Mouse (Mus musculus) gastrocnemius, postnatal 36 days (tissue): ENCODE measurements around the gene Gprc5d. TPM values are rescaled to one million over a fixed set of nuclear protein-coding genes. Genes with fewer than 3 reads are reported as not detected.

Source experiments
- DNase-seq, 2 experiments: peaks; one replicate each; pipeline ENCODE4 v3.0.0; 2022
- intact Hi-C: fragments of 180-260 bp; cut with DNase I; formaldehyde crosslinking; loops from one replicate; pipeline ENCODE4 v1.15.1; 2025
- total RNA-seq, 2 experiments: library from RNA; stranded (reverse); gene quantifications; 2 replicates each; pipeline ENCODE4 v1.2.3; 2021

Gprc5d gene
- total RNA-seq, 2 experiments from 2014 or later, result not detected

DNA sequence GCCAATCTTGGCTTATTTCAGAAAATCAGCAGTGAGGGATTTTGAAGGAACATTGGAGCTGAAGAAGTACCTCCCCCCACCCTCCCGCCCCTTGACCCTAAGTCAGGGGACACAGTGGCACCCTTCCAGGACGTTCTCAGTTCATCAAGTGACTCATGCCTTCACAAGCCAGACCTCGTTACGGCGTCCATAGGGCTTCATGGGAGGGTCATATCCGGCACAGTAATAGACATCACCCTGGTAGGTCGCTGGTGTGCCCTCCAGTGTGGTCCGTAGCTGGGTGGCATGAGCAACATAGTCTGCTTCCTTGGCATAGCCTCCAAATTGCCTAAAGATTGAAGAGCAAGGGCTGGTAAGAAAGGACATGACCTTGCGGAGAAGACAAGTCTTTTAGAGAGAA, 19.7 kb upstream of the Gprc5d start:
- intact Hi-C loops, result no loop called here
- peak in 1 of 2 experiments; percentile 54 for DNase-seq

DNA sequence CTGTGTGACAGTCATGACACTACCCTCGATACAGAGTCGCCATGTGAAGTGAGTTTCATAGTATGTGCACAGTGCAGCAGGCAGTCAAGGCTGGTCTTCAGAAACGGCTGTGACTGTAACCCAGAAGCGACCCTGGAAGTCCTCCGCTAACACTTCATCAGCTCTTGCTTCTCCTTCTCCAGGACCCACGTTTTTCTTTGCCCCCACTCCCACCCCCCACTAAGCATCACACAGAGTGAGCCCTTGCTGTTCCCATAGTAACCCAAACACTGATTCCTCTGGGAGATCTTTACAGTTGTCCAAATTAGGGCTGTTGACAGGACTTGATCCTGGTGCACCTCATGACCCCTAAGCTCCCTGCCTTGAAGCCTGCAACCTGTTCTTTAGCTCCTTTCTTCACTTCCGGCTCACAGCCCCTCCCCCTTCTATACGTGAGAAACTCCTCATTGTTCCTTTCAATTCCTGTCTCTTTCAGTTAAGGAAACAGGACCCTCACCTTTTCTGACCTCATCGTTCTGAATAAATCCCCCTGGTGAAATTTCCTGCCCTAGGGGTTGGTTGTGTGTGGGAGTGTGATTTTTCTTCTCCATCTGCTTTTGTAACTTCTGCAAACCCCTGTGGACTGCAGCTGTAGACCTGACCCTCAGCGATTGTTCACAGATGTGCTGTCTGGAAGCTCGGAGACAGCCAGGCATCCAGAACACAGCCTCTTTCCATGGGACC, 18.5 kb upstream of the Gprc5d start:
- no peak for DNase-seq
- intact Hi-C loops, result no loop called here

GRCm38 (mm10) chr6:135135735-135136134, 17.7 kb upstream of the Gprc5d start:
- intact Hi-C loops, result no loop called here
- no peak for DNase-seq

- intact Hi-C loops, result no loop called here
- no peak for DNase-seq
Measured at GRCm38 (mm10) chr6:135133486-135133885, 15.4 kb upstream of the Gprc5d start.

- intact Hi-C loops, result no loop called here
- DNase-seq, result no peak
Measured at GRCm38 (mm10) chr6:135133086-135133485, 15.0 kb upstream of the Gprc5d start.

- intact Hi-C loops, result no loop called here
- no peak for DNase-seq
Measured at GRCm38 (mm10) chr6:135124755-135125380, 6.8 kb upstream of the Gprc5d start.

DNA sequence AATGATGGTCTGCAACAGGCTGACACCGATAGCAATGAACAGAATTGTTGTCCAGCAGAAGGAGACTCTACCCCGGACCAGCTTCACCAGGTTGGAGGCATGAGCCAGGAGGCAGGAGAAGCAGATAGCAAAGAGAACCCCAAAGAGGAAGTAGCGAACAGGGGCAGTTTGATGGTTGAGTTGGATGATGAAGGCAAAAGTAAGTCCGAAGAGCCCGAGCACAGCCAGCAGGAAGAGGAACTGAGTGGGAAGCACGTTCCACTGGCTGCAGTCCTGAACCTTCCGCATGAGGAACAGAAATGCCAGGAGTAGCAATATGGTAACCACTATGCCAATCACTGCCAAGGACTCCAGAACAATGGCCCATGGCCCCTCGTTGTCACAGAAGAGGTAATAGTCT, 1.6 kb downstream of the Gprc5d start:
- intact Hi-C loops, result no loop called here
- no peak for DNase-seq

- intact Hi-C loops, result no loop called here
- no peak for DNase-seq
Measured at GRCm38 (mm10) chr6:135113114-135113436, 5.0 kb downstream of the Gprc5d start.

DNA sequence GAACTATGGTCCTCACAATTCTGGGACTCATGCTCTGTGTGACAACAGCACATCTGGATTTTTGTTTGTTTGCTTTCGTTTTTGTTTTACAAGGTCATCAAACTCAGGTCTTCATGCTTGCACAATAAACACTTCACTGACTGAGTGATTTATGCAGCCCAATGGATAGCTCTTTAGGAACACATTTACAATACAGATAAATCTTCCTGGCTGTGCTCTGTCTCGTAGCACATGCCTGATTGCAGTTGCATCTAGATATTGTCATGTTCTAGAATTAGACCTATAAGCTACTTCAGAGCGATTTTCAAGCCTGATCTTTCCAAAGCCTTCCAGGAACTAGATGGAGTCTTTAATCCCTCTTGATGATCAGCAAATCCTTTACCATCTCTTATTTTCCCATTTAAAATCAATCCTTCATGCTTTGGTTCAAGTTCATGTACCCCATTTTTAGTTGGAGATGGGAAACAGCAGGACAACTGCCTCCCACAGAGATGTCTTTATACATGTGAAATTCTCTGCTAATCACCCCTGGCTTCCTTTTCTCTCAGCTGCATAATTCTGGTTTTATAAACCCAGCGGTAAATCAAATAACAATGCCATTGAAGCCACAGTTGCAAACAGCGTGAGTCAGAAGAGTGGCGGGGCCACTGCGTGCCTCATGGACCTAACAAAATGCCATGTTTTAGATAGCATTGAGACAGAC, 5.5 kb downstream of the Gprc5d start:
- intact Hi-C loops, result no loop called here
- DNase-seq, result no peak

- intact Hi-C loops, result no loop called here
- no peak for DNase-seq
Measured at GRCm38 (mm10) chr6:135107014-135107413, 11.1 kb downstream of the Gprc5d start.

DNA sequence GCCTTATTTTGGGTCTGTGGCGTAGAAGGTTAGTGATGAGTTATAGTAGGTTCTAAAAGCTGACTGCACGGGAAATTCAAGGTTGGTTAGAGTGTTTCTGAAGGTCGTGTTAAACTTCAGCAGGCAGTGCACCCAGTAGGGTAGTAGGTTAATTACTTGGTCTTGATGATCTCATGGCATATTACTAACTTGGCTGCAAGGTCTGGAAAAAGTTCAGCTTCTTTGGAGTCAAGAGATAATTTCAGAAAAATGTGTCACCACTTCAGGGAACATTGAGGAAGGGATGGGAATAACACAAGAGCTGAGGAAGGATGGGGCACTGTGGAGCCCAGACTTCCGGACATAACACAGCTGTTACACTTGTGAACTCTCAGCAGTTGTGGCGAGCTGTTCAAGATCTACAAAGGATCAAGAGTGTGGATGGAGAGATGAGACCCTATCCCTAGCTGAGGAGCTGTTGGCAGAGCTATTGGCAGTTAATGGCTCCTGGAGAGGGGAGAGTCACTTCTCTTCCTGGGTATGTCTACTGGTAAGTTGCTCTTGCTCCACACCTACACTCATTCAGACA, 15.3 kb downstream of the Gprc5d start:
- intact Hi-C loops, result no loop called here
- DNase-seq, result no peak

DNA sequence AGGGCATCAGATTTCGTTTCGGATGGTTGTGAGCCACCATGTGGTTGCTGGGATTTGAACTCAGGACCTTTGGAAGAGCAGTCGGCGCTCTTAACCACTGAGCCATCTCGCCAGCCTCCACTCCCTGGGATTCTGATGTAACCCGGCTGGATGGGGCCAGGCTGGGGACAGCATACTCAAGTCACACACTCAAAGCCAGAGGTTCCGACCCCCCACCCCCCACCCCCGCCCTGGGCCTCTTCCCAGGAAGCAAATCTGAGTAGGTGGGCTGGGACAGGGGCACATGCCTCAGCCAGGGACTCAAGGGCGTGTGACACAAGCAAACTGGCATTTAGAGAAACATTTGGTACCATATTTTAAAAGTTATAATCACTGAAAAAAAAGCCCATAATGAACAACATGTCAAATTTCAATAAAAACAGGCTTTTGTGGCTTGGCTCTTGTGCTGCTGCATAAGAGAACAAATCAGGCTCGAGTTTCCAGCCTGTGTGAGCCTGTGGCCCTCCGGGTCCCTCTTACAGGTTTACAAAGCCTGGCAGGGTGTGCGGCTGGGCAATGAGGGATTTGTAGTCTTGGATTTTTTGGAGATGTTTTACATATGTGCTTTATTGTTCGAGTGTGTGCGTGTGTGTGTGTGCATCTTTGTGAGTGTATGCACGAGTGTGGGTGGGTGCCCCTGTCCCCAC, 17.2 kb downstream of the Gprc5d start:
- intact Hi-C loops, result no loop called here
- DNase-seq, result no peak

DNA sequence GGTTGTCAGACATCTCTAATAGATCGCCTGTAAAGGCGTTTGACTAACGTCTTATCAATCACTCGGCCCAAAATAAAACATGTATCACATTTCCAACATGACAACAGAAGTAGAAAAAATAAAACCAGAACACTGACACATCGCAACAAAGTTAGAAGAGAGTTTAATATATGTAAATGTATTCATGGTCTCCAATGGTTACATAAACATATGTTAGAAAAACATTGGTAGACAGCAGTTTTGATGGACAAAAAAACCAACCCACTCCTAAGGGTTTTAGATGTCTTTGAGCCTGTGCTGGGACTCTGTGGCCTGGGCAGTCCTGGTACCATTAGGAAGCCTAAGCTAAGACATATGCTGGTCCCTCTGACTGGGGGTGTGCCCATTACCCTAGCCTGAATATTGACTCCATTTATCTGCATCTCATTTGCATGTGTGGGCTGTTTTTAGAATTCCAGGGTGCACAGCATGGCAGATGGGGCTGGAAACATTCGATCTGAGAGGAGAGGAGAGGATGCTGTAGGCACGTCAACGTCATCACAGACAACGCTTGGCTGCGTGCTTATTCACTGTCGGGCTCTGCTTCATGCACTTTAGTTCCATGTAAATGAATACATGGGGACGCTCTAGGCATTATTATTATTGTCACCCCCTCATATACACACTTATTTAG, 25.1 kb downstream of the Gprc5d start:
- DNase-seq, result no peak
- intact Hi-C loops, result no loop called here

- no peak for DNase-seq
- intact Hi-C loops, result no loop called here
Measured at GRCm38 (mm10) chr6:135090661-135091060, 27.4 kb downstream of the Gprc5d start.

DNA sequence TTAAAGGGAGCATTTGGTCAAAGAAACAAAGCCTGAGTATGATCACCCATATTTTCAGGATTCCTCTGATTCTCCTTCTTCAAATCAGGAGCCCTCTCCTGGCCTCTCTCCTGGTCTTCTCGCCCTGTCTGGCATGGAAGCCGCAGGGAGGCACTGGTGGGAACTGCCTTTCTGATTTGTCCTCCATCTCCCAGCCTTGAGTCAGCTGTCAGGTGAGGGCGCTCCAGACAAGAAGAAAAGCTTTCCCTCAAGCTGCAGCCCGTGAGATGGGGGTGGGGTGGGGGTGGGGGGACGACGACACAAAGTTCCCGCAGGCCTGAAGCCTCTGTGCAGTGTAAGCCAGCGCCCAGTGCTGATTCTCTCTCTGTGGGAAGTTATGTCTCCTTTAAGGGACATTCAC, 28.3 kb downstream of the Gprc5d start:
- DNase-seq, result no peak
- intact Hi-C loops, result loop anchor here (10.0 kb wide), 1 partner anchor 285 kb away; no protein-coding TSS in a partner anchor

GRCm38 (mm10) chr6:135087721-135088451, 30.2 kb downstream of the Gprc5d start:
- intact Hi-C loops, result loop anchor here (10.0 kb wide), 1 partner anchor 287 kb away; no protein-coding TSS in a partner anchor
- DNase-seq, result peak; percentile 65 to 70

DNA sequence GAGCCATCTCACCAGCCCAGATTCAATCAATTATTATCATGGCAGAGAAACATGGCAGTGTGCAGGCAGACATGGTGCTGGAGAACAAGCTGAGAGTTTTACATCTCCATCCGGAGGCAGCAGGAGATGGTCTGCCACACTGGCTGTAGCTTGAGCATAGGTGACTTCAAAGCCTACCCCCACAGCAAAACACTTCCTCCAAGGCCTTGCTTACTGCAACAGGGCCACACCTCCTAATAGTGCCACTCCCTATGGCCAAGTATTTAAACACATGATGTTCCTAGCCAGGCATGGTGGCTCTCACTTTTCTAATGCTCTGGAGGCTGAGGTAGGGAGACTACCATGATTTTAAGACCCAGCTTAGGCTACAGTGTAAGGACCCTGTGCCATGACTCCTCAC, 32.4 kb downstream of the Gprc5d start:
- no peak for DNase-seq

DNA sequence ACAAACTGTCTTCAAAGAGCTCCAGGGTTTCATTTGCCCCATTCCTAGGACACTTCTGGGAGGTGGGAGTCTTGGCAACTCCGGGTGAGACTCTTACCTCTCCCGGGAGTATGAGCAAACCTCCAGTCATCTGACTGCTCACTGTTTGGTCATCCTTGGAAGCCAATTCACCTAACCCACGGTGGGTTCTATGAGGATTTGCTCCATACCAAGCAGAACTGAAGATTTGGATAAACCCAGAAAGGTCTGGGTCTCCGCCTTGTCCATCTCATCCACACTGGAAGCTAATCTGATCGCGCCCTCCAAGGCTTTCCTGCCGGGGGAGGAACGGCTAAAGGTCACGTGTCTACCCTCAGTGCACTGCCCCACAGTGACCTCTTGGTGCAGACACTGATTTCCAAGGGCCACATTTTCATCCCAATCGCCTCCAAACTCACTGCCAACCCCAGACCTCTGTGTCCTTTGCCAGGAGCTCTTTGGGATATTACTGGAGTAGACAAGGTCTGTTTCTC, 34.0 kb downstream of the Gprc5d start:
- intact Hi-C loops, result loop anchor here (10.0 kb wide), 1 partner anchor 291 kb away; no protein-coding TSS in a partner anchor
- DNase-seq, result no peak

More for the DNA sequence above, 32.4 kb downstream of the Gprc5d start:
- intact Hi-C loops, result loop anchor here (1.0 to 10.0 kb wide), 2 partner anchors 58 to 289 kb away; no protein-coding TSS in a partner anchor

DNA sequence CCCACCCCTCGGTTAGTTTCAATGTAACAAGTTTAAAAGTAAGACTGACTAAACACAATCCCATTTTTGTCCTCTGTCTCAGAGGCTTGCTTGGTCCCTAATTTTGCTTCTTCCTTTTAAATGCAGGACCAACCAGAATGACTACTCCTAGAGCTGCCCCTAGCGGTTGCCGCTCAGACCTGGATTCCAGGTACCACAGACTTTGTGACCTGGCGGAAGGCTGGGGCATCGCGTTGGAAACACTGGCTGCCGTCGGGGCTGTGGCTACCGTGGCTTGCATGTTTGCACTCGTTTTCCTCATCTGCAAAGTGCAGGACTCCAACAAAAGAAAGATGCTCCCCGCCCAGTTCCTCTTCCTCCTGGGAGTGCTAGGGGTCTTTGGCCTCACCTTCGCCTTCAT, 39.7 kb downstream of the Gprc5d start:
- DNase-seq, result no peak
- intact Hi-C loops, result no loop called here
